Mouse (Mus musculus) heart, postnatal 25 days (tissue): ENCODE results near the gene Cdc14a. TPM values are rescaled to one million over a fixed set of nuclear protein-coding genes. Genes with fewer than 3 reads are reported as not detected.
"Not testable (repeated sequence)": the region's sequence is repeated elsewhere in the genome, so short reads cannot be mapped to it uniquely, and the experiment has no call there.

ENCODE experiments used
- DNase-seq: peaks from one replicate; pipeline ENCODE4 v3.0.0; 2022; ENCODE audit warnings: low spot score
- intact Hi-C: fragments of 180-260 bp; cut with DNase I; formaldehyde crosslinking; loops from one replicate; pipeline ENCODE4 v1.15.1; 2025
- total RNA-seq, 2 experiments: library from RNA; stranded (reverse); gene quantifications; 2 replicates each; pipeline ENCODE4 v1.2.3; 2021

Gene Cdc14a
- total RNA-seq, 2 experiments from 2014 or later = 3.7 to 4.2 TPM

DNA sequence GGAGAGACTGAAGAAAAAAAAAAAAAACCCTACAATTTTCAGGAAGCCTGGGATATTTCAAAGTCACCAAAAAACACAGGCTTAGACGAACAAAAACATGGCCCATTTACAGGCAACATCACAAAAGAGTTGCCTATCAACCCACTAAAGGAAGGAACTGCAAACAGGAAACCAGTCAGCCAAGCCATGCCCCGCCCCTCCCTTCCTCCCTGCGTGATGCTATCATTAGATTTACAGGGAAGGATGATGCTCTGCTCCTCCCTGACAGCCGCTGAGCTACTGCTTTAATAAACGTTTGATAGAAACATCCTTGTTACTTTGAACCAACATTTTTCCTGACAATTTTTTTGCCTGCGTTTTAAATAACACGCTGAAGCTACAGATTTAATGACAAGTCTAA lies 39.5 kb downstream of the Cdc14a start:
- intact Hi-C loops = loop anchor here (5.0 kb wide), 1 partner anchor 42 kb away; no protein-coding TSS in a partner anchor
- peak; percentile 34 for DNase-seq

DNA sequence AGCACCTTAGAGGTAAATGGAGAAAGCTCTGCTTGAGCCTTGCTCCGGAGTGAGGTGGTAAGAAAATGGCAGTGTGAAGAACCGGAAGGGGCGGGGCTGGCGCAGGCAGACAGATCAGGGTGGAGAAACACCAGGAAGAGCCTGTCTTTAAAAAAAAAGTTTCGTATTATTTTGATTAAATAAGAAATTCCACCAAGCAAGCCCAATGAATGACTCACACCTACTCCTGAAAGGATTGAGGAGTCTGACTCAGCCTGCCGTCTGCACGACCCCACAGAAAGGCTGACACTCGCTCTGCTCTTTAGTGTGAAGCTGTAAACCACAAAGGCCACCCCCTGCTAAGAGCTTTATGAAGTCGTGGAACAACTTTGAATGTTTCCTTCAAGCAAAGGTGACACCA lies 43.5 kb downstream of the Cdc14a start:
- intact Hi-C loops = loop anchor here (5.0 kb wide), 1 partner anchor 38 kb away; no protein-coding TSS in a partner anchor
- DNase-seq = peak; percentile 17

DNA sequence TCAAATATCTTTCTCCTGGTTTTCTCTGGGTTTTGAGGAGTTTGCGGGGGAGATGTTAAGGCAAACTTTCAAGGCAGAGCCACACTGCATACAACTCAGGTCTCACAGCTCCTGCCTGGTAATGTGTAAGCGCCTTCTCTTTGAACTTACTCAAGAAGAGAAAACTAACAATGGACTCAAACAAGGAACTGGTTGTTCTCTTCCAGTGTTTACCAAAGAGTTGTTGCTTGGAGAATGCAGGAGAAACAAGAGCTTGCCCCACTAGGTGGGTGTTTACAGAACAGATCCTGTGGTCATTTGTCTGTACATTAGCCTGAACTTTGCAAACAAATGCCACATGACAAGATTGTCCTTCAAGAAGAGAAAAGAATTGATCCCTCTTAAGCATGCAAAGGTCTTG lies 48.4 kb downstream of the Cdc14a start:
- DNase-seq = no peak
- intact Hi-C loops = no loop called here

DNA sequence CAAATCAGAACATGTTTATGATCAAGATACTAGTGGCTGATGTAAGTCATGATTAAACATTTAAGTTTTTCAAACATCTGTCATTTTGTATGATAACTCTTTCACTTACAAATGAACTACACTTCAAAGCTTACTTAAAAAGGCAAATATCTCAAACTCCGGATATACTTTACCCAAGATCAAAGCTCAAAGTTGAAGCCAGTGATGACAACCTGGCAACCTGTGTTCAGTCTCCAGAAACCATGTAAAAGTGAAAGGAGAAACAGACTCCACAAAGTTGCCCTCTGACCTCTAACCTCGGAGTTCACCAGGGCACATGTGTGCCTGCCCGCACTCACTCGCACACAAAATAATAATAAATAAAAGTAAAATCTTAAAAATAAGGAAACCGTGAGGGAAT lies 49.3 kb downstream of the Cdc14a start:
- no peak for DNase-seq
- intact Hi-C loops = no loop called here

DNA sequence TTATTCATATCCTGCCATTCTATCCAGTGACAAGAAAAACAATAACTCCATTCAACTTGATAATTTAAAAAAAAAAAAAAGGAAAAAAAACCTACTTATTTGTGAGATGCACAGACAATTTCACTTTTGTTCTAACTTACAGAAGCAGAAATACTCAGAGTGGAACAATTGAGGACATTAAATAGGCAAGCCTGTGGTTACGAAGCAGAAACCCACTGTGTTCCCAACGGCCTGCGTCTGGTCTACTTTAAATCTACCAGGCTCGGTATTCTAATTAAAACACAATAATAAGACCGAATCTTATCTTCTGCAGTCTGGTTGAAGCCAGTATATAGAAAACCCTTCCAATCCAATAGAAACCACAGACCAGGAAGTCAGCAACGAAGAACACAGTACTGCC lies 50.6 kb downstream of the Cdc14a start:
- intact Hi-C loops = no loop called here
- no peak for DNase-seq

DNA sequence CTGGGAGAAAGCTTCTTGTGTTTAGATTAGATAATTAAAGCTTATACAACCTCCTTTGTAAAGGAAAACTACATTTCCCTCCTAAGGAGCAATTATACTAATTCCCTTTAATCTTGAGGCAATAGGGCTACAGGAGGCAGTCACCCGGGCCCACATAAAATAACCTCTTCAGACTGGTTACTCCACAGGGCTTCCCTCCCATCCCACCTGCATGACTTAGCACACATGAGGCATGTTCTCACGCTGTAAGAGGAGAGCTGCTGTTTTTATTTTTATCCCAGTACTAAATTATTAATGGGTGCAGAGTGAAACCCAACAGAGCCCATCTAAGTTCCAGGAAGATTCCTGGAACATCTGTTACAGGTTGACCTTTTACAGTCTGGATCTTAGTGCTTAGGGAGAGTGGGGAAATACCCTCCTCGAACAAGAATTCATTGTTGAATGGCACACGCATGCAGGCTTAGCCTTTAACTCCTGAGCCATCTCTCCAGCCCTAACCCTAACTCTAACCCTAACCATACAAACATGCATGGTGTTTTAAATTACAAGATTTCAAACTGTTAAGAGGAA lies 54.9 kb downstream of the Cdc14a start:
- intact Hi-C loops = no loop called here
- no peak for DNase-seq

DNA sequence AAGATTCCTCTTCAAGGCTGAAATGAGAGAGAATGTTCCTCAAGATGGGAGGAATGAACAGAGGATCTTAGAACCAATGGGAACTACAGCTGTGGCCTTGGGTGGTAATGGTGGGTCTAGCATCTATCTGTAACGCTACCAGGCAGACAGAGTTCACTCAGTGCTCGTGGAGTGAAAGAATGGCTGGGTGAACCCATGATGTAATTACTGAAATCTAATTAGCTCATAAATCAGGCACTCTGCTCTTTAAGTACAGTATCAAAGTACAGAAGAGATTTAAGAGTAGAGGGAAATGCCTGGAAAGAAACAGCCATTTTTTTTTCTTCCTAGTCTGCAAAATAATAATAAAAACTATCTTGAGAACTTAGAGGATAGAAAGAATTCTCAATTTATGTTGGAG lies 57.7 kb downstream of the Cdc14a start:
- no peak for DNase-seq
- intact Hi-C loops = no loop called here

DNA sequence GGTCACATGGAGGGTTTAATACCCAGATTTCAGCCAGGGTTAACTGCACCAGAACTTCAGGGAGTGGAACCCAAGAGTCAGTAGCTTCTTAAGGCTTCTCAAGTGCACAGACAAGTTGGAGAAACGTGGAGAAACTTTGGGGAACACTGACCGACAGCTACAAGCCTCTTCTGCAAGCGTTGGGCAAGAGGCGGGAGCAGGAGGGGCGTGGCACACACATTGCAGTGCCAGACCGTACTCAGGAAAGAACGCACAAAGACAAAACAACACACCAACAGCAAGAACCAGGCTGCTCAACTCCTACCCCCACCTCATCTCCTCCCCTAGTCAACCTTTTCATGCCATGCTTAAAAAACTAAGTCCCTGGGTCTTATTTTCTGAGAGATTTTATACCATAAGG lies 61.9 kb downstream of the Cdc14a start:
- intact Hi-C loops = no loop called here
- DNase-seq = no peak

DNA sequence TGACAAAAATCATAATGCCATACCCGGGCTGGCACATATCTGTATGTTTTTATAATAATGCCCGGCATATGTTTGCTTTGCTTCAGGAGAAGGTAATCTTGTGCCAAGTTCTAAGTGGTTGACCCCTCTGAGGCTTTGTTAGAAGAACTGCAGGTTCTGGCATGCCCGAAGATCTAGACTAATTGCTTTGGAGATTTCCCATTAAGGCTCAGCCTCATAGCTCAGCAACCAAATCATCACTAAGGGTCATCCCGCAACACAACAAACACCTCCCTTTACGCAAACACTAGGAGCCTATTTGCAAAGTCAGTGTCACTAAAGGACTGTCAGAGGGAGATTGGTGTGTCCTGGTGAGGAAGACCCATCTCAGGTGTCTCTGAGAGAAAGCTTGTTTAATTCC lies 62.7 kb downstream of the Cdc14a start:
- intact Hi-C loops = no loop called here
- DNase-seq = no peak

DNA sequence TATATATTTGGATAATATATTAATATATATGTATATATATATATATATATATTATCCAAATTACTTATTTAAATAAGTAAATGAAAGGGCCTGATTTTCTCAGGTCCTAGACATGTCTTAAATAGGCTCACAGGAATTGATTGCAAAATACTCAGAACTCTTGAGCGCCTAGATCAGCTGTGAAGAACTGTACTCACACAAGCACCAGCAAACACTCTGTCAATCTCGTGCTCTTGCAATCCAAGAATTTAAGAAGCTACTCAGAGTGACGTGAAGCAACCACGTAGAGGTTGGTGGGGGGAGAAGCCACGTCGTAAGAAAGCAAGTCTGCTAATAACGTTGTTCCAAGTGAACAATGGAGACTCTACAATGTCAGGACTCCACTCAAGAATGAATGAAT lies 66.0 kb downstream of the Cdc14a start:
- intact Hi-C loops = no loop called here
- DNase-seq = no peak

DNA sequence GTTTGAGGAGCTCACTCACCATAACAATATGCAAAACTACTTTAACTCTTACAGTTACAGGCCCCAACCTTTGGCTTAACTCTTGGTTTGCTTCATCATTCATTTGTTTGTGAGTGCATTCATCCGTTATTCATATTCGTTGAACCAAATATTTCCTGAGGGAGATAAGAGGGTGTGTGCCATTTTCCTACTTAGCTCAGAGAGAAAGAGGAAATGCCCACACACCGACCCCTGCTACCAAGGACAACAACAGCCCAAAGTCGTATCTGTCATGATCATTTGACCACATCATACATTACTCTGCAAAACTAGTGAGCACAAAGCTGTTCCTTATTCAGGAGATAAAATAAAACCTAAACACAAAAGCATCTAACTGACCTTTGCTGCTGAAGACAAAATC lies 66.7 kb downstream of the Cdc14a start:
- intact Hi-C loops = no loop called here
- no peak for DNase-seq

DNA sequence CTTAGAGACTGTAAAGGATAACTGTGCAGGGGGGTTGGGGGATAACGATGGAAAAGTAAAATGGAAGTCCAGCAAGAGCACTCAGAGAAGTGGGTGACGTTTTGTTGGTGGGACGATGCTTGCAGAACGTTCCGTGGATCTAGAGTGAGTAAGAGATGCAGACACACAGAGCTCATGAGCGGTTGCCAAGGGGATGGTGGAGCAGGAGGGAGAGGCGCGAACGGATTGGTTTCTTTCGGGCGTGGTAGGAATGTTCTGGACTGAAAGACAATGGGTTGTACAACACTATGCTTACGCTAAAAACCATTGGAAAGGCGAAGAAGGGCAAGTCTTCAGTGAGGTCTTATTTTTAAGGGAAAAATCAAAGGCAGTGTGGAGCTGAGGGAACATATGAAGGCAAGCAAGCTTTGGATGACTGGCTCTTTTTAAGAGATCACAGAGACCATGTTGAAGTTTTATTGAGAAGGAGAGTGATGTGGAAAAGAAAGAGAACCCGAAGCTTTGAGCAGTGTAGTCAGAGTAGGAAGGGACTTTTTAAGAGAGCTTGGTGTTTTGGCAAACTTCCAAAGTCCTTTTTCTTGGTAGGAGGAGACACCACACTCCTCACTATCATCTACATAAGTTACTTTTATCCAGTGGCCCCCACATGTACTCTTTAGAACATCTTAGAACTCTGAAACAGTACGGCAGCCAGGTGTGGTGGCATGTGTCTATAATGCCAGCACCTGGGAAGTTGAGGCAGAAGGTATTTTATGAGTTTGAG lies 68.6 kb downstream of the Cdc14a start:
- intact Hi-C loops = no loop called here

DNA sequence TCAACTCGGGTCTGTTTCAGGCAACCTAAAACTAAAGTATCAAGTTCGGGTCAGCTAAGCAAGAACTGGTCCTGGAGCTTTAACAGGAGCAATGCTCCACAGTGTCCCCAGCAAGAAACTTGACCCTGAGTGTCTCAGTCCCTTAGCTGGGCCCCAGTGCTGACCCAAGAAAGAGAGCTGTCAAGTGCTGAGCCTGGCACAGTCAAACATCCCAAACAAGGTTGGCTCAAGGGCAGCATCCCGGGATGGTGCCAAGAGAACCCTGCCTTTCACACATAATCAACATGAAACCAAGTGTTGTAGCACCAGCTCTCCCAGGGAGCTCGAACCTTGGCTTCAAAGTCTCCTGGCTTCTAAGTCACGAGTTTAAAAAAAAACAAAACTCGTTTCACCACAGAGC lies 71.3 kb downstream of the Cdc14a start:
- no peak for DNase-seq
- intact Hi-C loops = no loop called here

More for the DNA sequence above, 68.6 kb downstream of the Cdc14a start:
- DNase-seq = no peak

DNA sequence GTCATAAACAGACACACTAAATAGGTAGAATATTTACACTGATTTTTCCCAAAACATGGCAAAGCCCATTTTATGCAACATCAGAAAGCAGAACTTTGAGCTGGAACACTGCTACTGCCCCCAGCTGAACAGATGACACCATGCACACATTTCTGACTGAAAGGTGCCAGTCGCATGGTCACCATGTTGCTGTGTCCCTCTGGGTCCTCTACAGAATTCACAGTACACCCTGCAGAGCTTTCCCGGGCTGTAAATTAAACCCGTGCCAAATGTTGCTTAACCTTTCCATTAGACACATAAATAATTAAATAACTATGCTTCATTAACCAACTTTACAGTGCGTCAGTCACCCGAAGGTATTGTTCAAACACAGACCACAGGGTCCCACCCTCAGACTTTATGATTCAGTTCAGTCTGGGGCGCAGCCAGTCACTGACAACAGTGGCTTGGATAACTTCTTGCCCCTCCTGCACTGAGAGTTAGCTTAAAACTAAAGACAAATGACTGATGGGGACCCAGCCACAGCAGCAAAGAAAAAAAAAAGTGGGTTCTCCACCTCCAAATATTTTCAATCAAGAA lies 73.4 kb downstream of the Cdc14a start:
- DNase-seq = no peak
- intact Hi-C loops = no loop called here

DNA sequence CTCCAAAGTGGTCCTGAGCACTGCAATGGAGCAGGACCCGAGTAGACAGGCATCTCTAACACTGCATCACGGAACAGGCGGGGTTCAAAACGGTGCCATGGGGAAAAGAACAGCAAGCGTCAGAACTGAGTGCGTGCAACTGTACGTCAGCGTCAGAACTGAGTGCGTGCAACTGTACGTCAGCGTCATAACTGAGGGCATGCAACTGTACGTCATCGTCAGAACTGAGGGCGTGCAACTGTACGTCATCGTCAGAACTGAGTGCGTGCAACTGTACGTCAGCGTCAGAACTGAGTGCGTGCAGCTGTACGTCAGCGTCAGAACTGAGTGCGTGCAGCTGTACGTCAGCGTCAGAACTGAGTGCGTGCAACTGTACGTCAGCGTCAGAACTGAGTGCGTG lies 76.3 kb downstream of the Cdc14a start:
- intact Hi-C loops, DNase-seq: not testable (repeated sequence)

DNA sequence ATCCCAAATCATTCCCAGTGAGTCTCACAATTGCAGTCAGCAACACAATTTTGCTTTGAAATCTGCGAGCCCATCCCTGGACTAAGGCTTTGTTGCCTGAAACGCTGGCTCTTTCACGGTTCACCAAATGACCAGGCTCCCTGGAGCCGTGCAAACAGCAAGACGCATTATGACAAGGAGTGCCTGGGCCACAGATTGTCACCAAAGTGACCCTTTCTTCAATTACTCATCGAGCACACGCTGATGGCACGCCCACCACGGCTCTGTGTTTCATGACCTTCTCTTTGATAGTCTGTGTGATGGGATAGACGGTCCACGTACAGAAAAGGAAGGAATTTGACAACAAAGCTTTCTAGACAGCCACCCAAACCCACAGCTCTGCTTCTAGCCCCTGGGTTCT lies 78.6 kb downstream of the Cdc14a start:
- DNase-seq = no peak
- intact Hi-C loops = no loop called here

DNA sequence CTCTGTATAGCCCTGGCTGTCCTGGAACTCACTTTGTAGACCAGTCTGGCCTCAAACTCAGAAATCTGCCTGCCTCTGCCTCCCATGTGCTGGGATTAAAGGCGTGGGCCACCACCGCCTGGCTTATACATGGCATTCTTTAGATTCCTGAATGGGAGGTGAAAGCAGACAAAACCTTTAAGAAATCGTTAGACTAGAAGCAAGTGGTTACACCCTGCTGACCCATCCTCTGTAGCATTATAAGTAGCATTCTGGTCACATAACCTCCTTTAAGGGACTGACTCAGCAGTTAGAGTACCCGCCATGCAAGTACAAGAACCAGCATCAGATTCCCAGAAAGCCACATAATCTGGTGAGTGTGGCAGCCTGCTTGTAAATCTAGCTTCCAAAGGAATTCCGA lies 81.6 kb downstream of the Cdc14a start:
- intact Hi-C loops = loop anchor here (5.0 kb wide), 1 partner anchor 40 kb away; no protein-coding TSS in a partner anchor
- DNase-seq = no peak

DNA sequence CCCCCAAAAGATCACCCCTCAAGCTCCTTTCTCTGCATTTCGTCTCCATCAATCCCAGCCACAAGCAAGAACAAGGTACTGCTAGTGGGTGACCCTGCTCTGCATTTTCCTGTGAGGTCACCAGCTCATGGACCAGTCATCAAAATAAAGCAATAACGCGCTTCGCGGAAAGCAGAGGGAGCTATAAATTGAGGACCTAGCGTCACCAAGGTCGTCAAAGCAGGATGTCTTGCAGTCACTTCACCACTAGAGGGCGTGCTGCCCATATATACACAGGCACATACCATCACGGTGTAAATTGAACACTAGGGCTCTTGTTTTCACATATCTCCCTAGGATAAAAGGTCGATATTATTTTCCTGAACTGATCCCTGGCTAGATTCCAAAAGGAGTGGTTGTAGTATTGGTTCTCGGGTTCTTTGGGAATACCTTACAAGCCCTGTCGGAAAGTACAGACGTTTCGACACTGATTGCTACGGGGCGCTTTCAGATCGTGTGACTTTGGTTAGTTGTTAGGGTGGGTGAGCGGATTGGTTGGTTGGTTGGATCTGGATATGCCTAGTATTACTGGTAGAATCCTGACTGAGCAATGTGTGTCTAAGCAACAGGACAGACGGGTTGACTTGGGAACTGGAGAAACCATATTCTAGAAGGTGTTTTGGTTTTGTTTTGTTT lies 82.7 kb downstream of the Cdc14a start:
- intact Hi-C loops = loop anchor here (2.0 to 5.0 kb wide), 2 partner anchors 41 to 82 kb away; no protein-coding TSS in a partner anchor

DNA sequence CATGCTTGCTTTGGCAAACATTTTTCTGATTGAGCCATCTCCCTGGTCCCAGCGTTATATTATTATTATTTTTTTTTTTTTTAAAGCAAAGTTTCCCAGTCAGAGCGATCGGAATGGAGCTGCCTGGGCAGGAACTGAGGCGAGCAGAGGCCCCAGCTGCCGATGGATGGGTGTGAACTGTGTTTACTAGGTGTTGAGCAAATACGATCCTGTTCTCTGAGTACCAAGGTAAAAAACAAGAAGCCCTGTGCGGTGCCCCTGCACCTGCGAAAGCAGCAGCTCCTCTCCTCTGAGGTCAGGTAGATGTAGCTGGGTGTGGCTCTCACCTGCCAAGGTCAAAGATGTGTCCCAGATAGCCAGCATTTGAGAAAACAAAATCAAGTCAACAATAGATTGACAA lies 83.6 kb downstream of the Cdc14a start:
- intact Hi-C loops = loop anchor here (2.0 to 5.0 kb wide), 2 partner anchors 42 to 83 kb away; no protein-coding TSS in a partner anchor
- DNase-seq = no peak

More for the DNA sequence above, 82.7 kb downstream of the Cdc14a start:
- DNase-seq = peak; percentile 14

DNA sequence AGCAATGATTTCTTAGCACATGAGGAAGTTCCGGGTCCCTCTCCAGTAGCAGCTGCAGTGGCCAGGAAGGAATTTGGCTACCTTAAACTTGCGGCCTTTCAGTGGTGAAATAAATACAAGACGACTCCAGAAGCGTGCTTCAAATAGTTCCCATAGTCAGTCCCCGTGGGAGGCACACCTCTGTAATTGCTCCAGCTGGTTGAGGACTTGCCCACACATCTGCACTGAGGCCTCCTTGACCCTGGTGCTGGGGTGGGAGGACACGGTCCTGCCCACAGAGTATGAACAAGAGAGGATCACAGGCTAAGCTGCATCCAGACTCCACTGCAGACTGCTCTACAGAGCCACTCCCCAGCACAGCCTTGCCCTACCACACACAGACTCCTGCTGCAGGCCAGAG lies 85.2 kb downstream of the Cdc14a start:
- intact Hi-C loops = loop anchor here (10.0 kb wide), 1 partner anchor 256 kb away; the partner anchor contains the start of gene Sass6
- DNase-seq = no peak
